Mouse (Mus musculus) liver, adult 2 months (tissue): ENCODE data around the gene Kcna3. TPM values are rescaled to one million over a fixed set of nuclear protein-coding genes. Genes with fewer than 3 reads are reported as not detected.

Experiments used
- DNase-seq: peaks from one replicate; pipeline ENCODE4 v3.0.0-alpha.2; 2011; ENCODE audit warnings: low read depth, low spot score; ENCODE audit errors: extremely low read depth
- H3K27ac ChIP-seq: fragments of 200-500 bp; replicated peaks from 2 replicates; pipeline ENCODE4 v1.5.1; 2012; ENCODE audit warnings: low read depth, mild to moderate bottlenecking, control low read depth, inconsistent platforms, low read length; ENCODE audit not compliant: insufficient read depth
- H3K27me3 ChIP-seq: fragments of 200-500 bp; 2 replicates; pipeline ENCODE4 v1.6.1; 2012; ENCODE audit warnings: mild to moderate bottlenecking, moderate library complexity, low read length, inconsistent platforms; ENCODE audit not compliant: control insufficient read depth, insufficient read depth
- H3K36me3 ChIP-seq: fragments of 200-500 bp; 2 replicates; pipeline ENCODE4 v1.6.1; 2012; ENCODE audit warnings: low read length, inconsistent platforms; ENCODE audit not compliant: control insufficient read depth, insufficient read depth
- H3K4me1 ChIP-seq: fragments of 200-500 bp; 2 replicates; pipeline ENCODE4 v1.6.1; 2011; ENCODE audit warnings: low read length; ENCODE audit not compliant: control insufficient read depth, insufficient read depth
- H3K4me3 ChIP-seq: fragments of 200-500 bp; 2 replicates; pipeline ENCODE4 v1.5.1; 2011; ENCODE audit warnings: low read depth, mild to moderate bottlenecking, control low read depth, low read length, moderate library complexity; ENCODE audit not compliant: insufficient read depth
- H3K79me2 ChIP-seq: fragments of 200-500 bp; 2 replicates; pipeline ENCODE4 v1.6.1; 2012; ENCODE audit warnings: inconsistent platforms, mild to moderate bottlenecking, low read length, moderate library complexity; ENCODE audit not compliant: control insufficient read depth, insufficient read depth
- H3K9ac ChIP-seq: fragments of 200-500 bp; 2 replicates; pipeline ENCODE4 v1.6.1; 2012; ENCODE audit warnings: low read depth, mild to moderate bottlenecking, control low read depth, inconsistent platforms, low read length
- CTCF ChIP-seq: fragments of 200-500 bp; IDR thresholded peaks from 2 replicates; pipeline ENCODE4 v1.5.1; 2011; ENCODE audit warnings: low read depth, low read length, control low read depth
- POLR2A ChIP-seq: fragments of 200-500 bp; IDR thresholded peaks from 2 replicates; pipeline ENCODE4 v1.6.1; 2011; ENCODE audit warnings: low read length, control low read depth; ENCODE audit not compliant: insufficient read depth; ENCODE audit errors: extremely low read depth
- WGBS: fragments of 180-500 bp; shearing (Covaris S2); methylation state at CpG from one replicate; pipeline ENCODE4 v1.1.7; 2018; 5-methylcytosine and 5-hydroxymethylcytosine counted together
- polyA plus RNA-seq: library from polyadenylated mRNA; depleted of rRNA; stranded (reverse); fragments of >200 nt; gene quantifications from 2 replicates; pipeline ENCODE4 v1.2.3, GENCODE M21; 2012; rRNA removed
- total RNA-seq: library from RNA; depleted of rRNA; stranded (reverse); fragments of >200 nt; gene quantifications from 2 replicates; pipeline ENCODE4 v1.2.3, GENCODE M21; 2014; rRNA removed

Gene Kcna3
- total and polyA plus RNA-seq, 2 experiments = 0.09 to 0.33 TPM

GRCm38 (mm10) chr3:107081227-107081626 lies 45.3 kb downstream of the Kcna3 start:
- no peak overlapping the region for H3K27ac ChIP-seq
- DNase-seq = no peak
- WGBS = 29% methylated on average over 3 of the region's 3 CpGs

GRCm38 (mm10) chr3:107084586-107084985 lies 48.6 kb downstream of the Kcna3 start:
- Histone ChIP-seq H3K4me3 (no peak overlapping the region), H3K27ac (no peak overlapping the region), H3K4me1 (no peaks in the 10 kb centered on the region), H3K27me3 (no peaks in the 10 kb centered on the region), H3K36me3 (no peaks in the 10 kb centered on the region), H3K79me2 (no peaks in the 10 kb centered on the region), H3K9ac (no peak overlapping the region)
- TF ChIP-seq CTCF (no peak), POLR2A (no peak)
- DNase-seq = peak; percentile 15
- WGBS = 57% methylated on average over 3 of the region's 3 CpGs

More at GRCm38 (mm10) chr3:107081227-107081626, 45.3 kb downstream of the Kcna3 start:
- H3K36me3 ChIP-seq = no peaks in the 10 kb centered on the region
- TF ChIP-seq CTCF (no peak), POLR2A (no peak)
- H3K9ac ChIP-seq = no peak overlapping the region
- H3K4me3 ChIP-seq = no peak overlapping the region
- H3K79me2 ChIP-seq = no peaks in the 10 kb centered on the region
- no peaks in the 10 kb centered on the region for H3K4me1 ChIP-seq
- H3K27me3 ChIP-seq = no peaks in the 10 kb centered on the region

DNA sequence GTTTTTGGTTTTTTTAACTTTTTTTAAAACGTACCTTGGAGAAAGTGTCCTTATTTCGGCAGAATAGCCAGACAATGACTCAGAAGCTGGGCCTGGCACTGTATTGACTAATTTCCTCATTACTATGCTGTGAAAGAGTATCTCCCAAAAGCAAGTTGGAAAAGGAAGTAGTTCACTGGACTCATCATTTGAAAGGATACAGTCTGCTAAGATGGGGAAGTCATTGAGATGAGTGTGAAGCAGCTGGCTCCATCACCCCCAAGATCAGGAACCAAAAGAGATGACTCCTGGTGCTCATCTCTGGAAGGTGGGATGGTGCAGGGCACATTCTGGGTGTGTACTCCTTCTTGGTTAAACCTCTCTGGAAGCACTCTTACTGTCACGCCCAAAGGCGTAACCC lies 51.4 kb downstream of the Kcna3 start:
- H3K9ac ChIP-seq = no peak overlapping the region
- 85% methylated on average over 4 of the region's 4 CpGs for WGBS
- no peaks in the 10 kb centered on the region for H3K79me2 ChIP-seq
- H3K4me1 ChIP-seq = no peaks in the 10 kb centered on the region
- no peaks in the 10 kb centered on the region for H3K36me3 ChIP-seq
- no peak overlapping the region for H3K27ac ChIP-seq
- H3K4me3 ChIP-seq = no peak overlapping the region
- TF ChIP-seq CTCF (no peak), POLR2A (no peak)
- H3K27me3 ChIP-seq = no peaks in the 10 kb centered on the region
- DNase-seq = peak; percentile 30

Other genes with a start within 250 kb of the Kcna3 start
- 13.0 and 14.2 TPM in 2 replicates for gene Cd53, start 246.0 kb upstream of the Kcna3 start, total RNA-seq
- 1.5 and 3.0 TPM in 2 replicates for gene Cd53, start 246.0 kb upstream of the Kcna3 start, polyA plus RNA-seq
- not detected in 2 replicates for gene Olfr266, start 209.9 kb upstream of the Kcna3 start, total RNA-seq
- not detected in 2 replicates for gene Olfr266, start 209.9 kb upstream of the Kcna3 start, polyA plus RNA-seq
- gene Kcna2, start 65.0 kb downstream of the Kcna3 start, total RNA-seq = 1.2 and 1.3 TPM in 2 replicates
- gene Kcna2, start 65.0 kb downstream of the Kcna3 start, polyA plus RNA-seq = 0.29 and 0.54 TPM in 2 replicates
- gene Kcna10, start 146.9 kb downstream of the Kcna3 start, total RNA-seq = not detected in 2 replicates
- gene Kcna10, start 146.9 kb downstream of the Kcna3 start, polyA plus RNA-seq = not detected in 2 replicates
- 0.09 and 0.13 TPM in 2 replicates for gene Cym, start 185.6 kb downstream of the Kcna3 start, total RNA-seq
- gene Cym, start 185.6 kb downstream of the Kcna3 start, polyA plus RNA-seq = 0.14 TPM in 1 of 2 replicates, not detected in the other
- gene A630076J17Rik, start 194.4 kb downstream of the Kcna3 start, total RNA-seq = not detected in 2 replicates
- gene A630076J17Rik, start 194.4 kb downstream of the Kcna3 start, polyA plus RNA-seq = not detected in 2 replicates
- 1.0 and 1.2 TPM in 2 replicates for gene Prok1, start 203.5 kb downstream of the Kcna3 start, total RNA-seq
- gene Prok1, start 203.5 kb downstream of the Kcna3 start, polyA plus RNA-seq = 4.9 and 5.6 TPM in 2 replicates
- 50.9 and 52.1 TPM in 2 replicates for gene Lamtor5, start 242.7 kb downstream of the Kcna3 start, total RNA-seq
- gene Lamtor5, start 242.7 kb downstream of the Kcna3 start, polyA plus RNA-seq = 48.9 and 54.5 TPM in 2 replicates